Mouse (Mus musculus) thymus, postnatal 0 days (tissue): ENCODE measurements around the gene G6pc3. TPM values are rescaled to one million over a fixed set of nuclear protein-coding genes. Genes with fewer than 3 reads are reported as not detected.
"Not testable (repeated sequence)": the region's sequence is repeated elsewhere in the genome, so short reads cannot be mapped to it uniquely, and the experiment has no call there.

ENCODE experiments used
- DNase-seq: peaks from one replicate; pipeline ENCODE4 v3.0.0-alpha.2; 2015; ENCODE audit warnings: low spot score
- polyA plus RNA-seq: library from polyadenylated mRNA; unstranded; fragments of >200 nt; fragmentation: Nextera tagmentation; extraction: Ambion mirVana; gene quantifications from 2 replicates; pipeline ENCODE4 v1.2.1, GENCODE M21; 2015

G6pc3 gene
- 16.1 and 16.2 TPM in 2 replicates for polyA plus RNA-seq

DNA sequence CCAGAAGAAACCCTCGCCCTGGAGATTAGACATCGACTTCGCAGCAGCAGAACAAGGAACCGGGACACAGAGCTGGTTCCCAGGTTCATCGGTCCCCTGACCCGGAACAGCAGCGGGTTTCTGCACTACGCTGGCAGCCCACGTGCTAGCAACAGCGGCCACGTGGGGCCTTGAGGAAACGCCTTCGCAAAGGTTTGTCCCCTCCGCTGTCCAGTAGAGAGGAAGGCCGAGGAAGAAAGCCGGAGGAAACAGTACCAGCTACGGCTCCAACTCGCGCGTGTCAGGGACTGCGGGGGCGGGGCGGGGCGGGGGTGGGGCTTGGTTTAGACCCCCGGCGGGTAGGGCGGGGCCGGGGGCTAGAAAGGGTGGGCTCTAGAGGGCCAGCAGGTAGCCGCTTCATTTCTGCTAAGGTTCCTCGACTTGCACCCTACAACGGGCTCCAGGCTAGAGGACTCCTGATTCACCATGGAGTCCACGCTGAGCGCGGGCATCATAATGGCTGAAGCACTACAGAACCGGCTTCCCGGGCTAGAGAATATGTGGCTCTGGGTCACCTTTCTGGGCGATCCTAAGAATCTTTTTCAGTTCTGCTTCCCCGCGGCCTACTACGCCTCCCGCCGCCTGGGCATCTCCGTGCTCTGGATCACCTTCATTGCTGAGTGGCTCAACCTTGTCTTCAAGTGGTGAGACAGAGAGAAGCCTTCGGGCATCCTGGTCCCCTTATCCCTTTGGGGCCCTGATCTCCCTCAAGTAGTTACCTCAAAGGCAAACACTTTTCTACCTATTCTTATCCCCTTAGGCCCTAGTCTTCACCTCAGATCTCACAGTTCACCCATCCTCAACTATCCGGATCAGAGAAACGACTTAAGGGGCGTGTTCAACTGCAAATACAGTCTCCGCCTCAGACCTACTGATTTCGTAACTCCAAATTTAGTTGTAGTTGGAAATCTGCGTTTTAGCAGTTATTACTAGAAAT lies at the start of gene G6pc3:
G6pc3 (plus strand) TSS at position 160 of the 976 bp plus-strand sequence.
- DNase-seq = peak; percentile 73

DNA sequence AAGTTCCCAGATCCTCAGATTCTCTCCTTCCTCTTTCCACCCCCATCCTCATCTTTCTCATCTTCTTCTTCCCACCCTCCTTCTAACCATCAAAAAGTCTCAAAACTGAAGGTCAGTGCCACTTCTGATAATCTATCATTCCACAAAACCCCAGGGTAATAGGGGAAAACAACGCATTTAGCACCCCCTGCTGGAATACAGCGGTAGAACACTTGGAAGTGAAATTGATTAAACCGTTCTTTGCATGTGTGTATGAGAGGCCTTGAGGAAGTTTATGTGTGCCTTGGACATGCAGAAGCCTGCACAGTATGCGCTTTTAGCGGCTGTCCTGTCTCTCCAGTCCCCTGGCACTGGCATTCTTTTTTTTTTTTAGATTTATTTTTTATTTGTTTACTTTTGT lies 48.9 kb upstream of the G6pc3 start:
- DNase-seq = peak; percentile 61

GRCm38 (mm10) chr11:102142355-102142754 lies 47.1 kb upstream of the G6pc3 start:
- no peak for DNase-seq

GRCm38 (mm10) chr11:102144957-102145470 lies 44.4 kb upstream of the G6pc3 start:
- DNase-seq = no peak

GRCm38 (mm10) chr11:102145471-102146001 lies 43.9 kb upstream of the G6pc3 start, which contains the start of gene Nags:
Nags (plus strand) TSS chr11:102145513.
- no peak for DNase-seq

DNA sequence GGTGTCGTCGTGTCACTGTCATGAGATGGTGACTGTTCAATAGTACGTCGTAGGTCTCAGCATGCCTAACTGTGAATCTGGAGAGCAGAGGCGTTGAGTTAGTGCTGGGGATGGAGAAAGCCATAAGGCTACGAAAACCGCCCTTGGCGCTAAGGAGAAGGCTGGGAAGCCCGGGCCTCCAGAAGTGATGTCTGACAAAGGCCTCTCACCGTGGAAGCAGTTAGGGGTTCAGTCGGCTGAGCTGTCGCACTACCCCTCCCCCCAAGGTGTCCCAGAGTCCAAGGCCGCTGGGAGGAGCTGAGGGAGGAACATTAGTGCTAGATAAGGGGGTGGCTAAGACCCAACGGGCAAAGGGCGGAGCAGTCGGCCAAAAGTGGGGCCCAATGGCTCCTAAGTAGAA lies 43.4 kb upstream of the G6pc3 start:
- no peak for DNase-seq

- no peak for DNase-seq
Observed at GRCm38 (mm10) chr11:102146531-102146930, 42.9 kb upstream of the G6pc3 start.

GRCm38 (mm10) chr11:102147213-102147989 lies 42.0 kb upstream of the G6pc3 start:
- no peak for DNase-seq

- DNase-seq = peak; percentile 75
Observed at GRCm38 (mm10) chr11:102156039-102156785, 33.2 kb upstream of the G6pc3 start, which contains the start of gene Tmem101. Tmem101 (minus strand) TSS chr11:102156404.

- DNase-seq = no peak
Observed at GRCm38 (mm10) chr11:102156786-102157089, 32.7 kb upstream of the G6pc3 start.

DNA sequence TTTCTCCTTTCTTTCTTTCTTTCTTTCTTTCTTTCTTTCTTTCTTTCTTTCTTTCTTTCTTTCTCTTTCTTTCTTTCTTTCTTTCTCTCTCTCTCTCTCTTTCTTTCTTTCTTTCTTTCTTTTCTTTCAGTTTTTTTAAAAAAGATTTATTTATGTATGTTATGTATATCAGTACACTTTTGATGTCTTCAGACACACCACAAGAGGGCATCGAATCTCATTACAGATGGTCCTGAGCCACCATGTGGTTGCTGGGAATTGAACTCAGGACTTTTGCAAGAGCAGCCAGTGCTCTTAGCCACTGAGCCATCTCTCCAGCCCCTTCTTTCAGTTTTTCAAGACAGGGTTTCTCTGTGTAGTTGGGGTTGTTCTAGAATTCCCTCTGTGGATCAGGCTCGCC lies 31.4 kb upstream of the G6pc3 start:
- DNase-seq = not testable (repeated sequence)

- no peak for DNase-seq
Observed at GRCm38 (mm10) chr11:102159781-102160180, 29.6 kb upstream of the G6pc3 start.

DNA sequence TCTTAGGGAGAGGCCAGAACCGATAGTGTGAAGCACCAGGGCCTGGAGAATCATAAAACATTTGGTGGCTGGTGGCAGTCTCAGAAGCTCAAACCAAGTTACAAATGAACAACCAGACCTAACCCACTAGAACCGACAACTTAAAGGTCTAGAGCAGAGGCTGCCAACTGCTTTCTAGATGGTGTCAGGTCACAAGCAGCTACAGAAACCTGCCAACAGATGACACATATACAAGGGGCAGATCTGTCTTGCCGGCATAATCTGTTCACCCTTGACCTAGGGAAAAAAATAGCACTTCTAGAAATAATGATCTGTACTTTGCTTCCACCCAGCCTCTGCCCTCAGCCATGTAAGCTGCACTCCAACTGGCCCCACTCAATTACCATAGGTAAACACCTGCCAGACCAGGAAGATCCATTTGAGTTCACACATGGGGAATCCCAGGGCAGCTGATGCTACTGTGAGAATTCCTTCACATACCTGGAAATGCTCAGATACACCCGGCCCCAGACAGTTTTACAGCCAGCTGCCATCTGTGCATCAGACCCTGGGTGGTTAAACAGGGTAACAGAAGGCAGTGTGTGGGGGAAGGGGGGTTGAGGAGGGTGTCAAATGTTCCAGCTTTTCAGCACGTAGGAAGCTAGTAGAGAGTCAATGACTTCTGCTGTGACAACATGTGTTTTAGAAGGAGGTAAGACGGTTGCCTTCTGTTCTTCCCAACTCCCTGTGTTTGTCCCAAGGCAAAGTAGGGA lies 23.3 kb upstream of the G6pc3 start:
- DNase-seq = no peak

- no peak for DNase-seq
Observed at GRCm38 (mm10) chr11:102167539-102167938, 21.9 kb upstream of the G6pc3 start.

DNA sequence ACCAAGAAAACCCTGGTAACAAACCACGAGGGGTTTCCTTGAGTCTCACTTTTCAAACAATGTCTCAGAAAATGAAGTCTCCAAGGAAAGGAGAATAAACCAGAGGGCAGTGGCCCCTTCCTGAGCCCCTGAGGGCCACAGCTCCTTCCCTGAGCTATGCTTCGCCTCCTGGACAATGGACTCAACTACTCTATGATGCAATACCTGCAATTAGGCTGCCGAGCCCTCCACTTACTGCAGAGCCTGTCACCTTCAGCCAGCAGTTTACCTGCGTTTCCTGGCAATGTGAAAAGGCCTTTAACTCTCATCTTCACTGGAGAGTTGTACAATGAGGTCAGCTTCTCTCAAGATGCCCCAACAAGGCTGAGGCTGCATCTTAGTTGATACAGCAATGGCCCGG lies 20.7 kb upstream of the G6pc3 start:
- no peak for DNase-seq

GRCm38 (mm10) chr11:102179836-102180235 lies 9.6 kb upstream of the G6pc3 start:
- DNase-seq = no peak

- peak; percentile 9 for DNase-seq
Observed at GRCm38 (mm10) chr11:102184253-102184645, 5.2 kb upstream of the G6pc3 start.

DNA sequence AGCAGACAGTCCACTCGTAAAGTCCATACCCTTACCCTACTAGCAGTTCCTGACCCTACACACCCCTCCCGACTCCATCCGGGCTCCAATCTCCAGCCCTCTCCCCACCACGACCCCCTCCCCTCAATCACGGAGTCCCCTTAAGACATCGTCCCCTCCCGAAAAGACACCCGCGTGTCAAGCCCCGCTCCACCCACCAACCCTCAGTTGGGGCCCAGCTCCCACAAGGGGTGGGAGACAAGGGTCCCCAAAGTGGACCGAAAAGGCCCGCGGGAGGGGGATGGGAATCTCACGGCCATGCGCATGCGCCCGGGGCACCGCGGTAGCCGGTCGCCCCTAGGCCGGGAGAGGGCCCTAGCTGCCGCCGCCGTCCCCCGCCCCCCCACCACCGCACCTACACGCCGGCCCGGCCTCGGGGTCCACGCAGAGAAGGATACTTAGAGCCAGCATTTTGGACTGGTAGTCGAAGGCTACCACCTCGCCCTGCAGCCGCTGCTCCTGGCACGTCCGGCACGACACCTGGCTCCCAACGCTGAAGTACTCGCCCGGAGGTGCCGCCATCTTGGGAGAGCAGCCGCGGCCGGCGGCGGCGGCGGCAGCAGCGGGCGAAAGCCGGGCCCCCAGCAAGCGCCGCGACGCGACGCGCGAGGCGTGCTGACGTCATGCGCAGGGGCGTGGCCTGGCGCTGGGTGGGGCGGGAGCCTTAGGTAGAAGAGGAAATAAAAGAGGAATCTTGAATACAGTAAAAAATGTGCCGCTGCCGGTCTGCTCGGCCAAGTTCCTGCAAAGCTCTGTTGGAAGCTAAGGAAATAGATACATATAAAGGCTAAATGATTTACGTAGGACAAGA lies 4.5 kb upstream of the G6pc3 start, which contains the start of gene Lsm12:
Lsm12 (minus strand) TSS at position 651 of the 850 bp plus-strand sequence.
- peak; percentile 96 for DNase-seq

DNA sequence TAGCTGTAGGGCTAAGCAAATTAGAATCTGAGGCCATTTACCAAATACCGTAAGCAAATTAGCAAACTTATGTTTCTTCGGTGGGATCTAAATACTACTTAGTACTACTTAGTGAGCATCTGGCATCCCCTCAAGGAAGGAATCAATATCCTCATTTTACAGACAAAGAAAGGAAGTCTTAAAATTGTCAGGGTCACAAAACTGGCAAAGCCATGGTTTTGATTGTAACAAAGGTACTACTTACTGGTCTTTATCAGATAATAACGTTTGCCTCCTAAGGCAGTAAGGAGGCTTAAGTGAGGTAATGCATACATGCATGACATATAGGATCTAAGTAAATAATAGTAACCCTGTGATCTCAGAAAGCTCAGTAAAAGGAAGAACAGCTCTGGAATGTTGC lies 3.7 kb upstream of the G6pc3 start:
- DNase-seq = no peak
